Mouse (Mus musculus) adrenal gland, adult 18-20 months (tissue): Measurements from ENCODE around the gene Acot8. TPM values are rescaled to one million over a fixed set of nuclear protein-coding genes. Genes with fewer than 3 reads are reported as not detected.
A peak's percentile ranks its signal among the peaks of the same experiment; 100 is the strongest.

Experiments
- DNase-seq, 2 experiments: peaks; one replicate each; pipeline ENCODE4 v3.0.0; 2021 to 2022; ENCODE audit warnings: low spot score in 2 of 2
- long read RNA-seq, 2 experiments: library from polyadenylated mRNA; stranded (forward); transcript quantifications; one replicate each; pipeline ENCODE4 v2.0.0; 2021
- total RNA-seq, 2 experiments: library from RNA; stranded (reverse); gene quantifications; 1 replicate in 1 of 2; 2 replicates in 1 of 2; pipeline ENCODE4 v1.2.3; 2021

The Acot8 gene
- 10 to 100 TPM; 32.6 to 36.6 TPM for total RNA-seq
- long read RNA-seq, experiment 1, transcript Acot8-202 (6 exons, 1,152 nt): major isoform, 11 of 15 reads
- long read RNA-seq, experiment 1, partial matches to known transcripts: 1 of 15 reads
- long read RNA-seq, experiment 1, other reads (novel, unspliced or antisense): 3 of 15 reads
- long read RNA-seq, experiment 2, transcript Acot8-202 (6 exons, 1,152 nt): major isoform, 39 of 52 reads
- long read RNA-seq, experiment 2, partial matches to known transcripts: 7 of 52 reads
- long read RNA-seq, experiment 2, other reads (novel, unspliced or antisense): 3 of 52 reads

- DNase-seq: peak; percentile 95 to 97
These were observed at the start of gene Acot8, which contains the start of gene Zswim3 for GRCm38 (mm10) chr2:164804533-164805331. TSS of gene Acot8 (minus strand) at chr2:164804882. TSS of gene Zswim3 (plus strand) at chr2:164805098.

- DNase-seq: no peak
These were observed 45.4 kb upstream of the Acot8 start for GRCm38 (mm10) chr2:164850061-164850460.

DNA sequence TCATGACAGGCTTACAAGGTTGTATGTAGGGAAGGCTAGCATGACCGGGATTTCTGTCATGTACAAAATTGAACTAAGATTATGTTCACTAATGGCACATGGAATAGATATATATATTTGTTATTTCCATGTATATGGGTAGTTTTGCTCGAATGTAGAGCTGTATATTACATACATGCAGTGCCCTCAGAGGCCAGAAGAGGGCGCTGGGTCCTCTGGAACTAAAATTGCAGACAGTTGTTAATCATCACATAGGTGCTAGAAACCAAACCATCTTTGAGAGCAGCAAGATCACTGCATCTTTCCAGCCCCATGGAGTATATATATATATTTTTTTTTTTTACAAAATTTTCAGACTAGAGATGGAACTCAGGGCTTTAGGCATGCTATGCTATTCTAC, 41.1 kb upstream of the Acot8 start:
- no peak for DNase-seq

DNA sequence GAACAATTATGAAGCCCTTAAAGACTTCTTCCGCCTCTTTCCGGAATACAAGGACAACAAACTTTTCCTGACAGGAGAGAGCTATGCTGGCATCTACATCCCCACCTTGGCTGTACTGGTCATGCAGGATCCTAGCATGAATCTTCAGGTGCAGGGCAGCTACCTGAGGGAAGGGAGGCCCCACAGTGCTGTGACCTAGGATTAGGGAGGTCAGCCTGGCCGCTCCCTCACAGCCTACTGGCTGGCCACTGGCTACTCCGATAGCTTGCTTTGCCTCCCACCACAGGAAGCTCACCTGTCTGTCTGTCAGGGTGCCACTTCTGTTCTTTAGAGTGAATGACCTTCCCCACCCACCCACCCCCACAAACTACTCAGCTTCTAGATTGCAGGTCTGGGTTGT, 30.5 kb upstream of the Acot8 start:
- DNase-seq: no peak

DNA sequence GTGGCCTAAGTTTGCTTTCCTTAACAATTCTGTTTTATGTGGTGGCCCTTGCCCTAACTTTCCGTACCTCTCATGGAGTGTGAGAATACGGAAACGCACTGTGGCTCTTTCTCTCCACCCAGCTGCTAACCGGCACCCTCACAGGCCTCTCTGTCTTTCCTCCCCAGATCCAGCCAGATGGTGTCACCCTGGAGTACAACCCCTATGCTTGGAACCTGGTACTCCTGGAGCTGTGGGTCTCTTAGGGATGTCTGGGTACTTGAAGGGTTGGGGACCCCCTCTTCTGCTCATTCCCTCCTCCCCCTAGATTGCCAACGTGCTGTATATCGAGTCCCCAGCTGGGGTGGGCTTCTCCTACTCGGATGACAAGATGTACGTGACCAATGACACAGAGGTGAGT, 29.8 kb upstream of the Acot8 start:
- no peak for DNase-seq

DNA sequence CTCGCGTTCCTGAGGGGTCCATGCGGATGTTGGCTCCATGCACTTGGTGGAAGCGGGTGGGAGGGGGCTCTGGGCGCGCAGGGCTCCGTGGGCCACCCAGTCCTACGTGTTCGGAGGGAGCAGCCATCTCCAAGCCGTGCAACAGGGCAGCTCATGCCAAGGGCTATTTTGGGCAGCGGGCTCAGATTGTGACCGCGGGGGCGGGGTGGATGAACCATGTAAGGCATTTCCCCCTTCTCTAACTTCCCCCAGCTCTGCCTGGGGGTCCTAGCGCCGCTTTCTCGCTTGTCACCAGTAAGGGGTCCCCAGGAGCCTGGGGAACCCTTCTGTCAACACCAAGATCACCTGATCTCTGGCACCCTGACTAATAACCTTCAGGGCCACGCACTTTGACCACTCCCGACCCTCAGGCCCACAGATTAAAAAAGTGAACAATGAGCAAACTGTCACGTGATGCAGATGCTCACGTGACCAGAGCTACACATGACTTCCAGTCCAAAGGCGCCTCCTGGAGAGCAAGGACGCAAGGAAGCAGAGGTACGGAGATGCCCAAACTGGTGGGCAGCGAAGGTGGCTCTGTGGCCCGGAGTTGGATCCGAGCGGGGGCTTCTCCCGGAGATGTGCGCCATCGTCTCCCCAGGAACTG, 28.8 kb upstream of the Acot8 start, which contains the start of gene Neurl2:
Gene Neurl2, minus strand, starts transcription at position 143 of the 646 bp plus-strand sequence.
- DNase-seq: peak; percentile 82 to 83

- peak; percentile 70 to 75 for DNase-seq
These were observed 28.1 kb upstream of the Acot8 start, which contains the start of gene Ctsa for GRCm38 (mm10) chr2:164832748-164833301. TSS of gene Ctsa (plus strand) at chr2:164832873.

- no peak for DNase-seq
These were observed 27.5 kb upstream of the Acot8 start for GRCm38 (mm10) chr2:164832032-164832747.

- DNase-seq: no peak
These were observed 26.3 kb upstream of the Acot8 start for GRCm38 (mm10) chr2:164831029-164831428.

DNA sequence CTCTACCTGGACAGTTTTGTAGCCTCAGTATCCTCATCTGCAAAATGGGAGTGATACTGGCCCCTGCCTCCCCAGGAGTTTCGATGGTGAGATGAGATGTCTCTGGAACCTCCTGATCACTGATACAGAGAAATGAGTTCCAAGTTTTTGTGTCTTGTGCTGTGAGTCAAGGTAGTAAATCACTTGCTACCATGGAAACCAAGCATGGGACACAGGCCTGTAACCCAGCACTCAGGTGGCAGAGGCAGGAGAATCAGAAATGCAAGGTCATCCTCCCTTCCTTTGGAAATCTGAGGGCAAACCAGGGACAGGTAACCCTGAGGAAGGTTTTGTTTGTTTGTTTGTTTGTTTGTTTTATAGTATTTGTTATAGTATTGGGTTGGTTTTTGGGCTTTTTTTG, 24.4 kb upstream of the Acot8 start:
- no peak for DNase-seq

- DNase-seq: no peak
These were observed 23.8 kb upstream of the Acot8 start, which contains the start of gene Spata25 for GRCm38 (mm10) chr2:164828437-164828836. TSS of gene Spata25 (minus strand) at chr2:164828537.

- DNase-seq: no peak
These were observed 22.6 kb upstream of the Acot8 start for GRCm38 (mm10) chr2:164827146-164827850.

DNA sequence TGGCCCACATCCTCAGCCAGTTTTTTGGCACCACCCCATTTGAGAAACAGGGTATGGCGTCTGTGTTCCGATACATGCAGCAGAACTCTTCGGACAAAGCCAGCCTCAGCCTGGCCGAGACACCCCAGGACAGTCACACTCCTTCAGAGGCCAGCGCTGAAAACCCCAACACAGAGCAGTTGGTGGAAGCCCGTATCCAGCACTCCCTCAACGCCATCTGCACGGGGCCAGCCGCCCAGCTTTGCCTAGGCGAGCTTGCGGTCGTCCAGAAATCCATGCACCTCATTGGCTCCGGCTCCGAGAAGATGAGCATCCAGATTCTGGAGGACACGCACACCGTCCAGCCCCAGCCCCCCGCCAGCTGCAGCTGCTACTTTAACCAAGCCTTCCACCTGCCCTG, 20.8 kb upstream of the Acot8 start:
- no peak for DNase-seq

GRCm38 (mm10) chr2:164823969-164824368, 19.3 kb upstream of the Acot8 start:
- no peak for DNase-seq

GRCm38 (mm10) chr2:164823181-164823585, 18.5 kb upstream of the Acot8 start:
- no peak for DNase-seq

DNA sequence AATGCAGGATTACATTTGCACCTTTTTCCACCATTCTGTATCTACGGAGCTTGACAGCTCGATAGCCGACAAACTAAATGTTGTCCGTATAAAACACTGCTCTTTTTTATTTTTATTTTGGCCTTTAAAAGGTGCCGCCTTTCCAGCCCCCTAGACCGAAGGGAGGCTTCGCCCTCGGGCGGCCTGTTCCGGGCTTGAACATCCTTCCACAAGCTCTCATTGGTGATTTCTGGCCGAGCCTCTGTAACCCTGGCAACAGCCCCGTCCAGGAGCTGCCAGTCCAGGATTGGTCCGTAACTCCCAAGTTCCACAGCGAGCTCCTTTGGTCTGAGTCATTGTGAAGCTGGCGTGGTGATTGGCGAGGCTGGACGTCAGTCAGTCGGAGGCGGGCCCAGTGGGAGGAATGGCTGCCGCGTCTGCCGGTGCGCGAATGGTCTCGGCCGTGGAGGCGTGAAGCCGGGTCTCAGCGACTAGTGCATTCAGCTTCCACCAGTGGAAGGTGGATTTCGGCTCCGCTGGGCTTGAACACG, 18.0 kb upstream of the Acot8 start, which contains the start of gene Zswim1:
Gene Zswim1, plus strand, starts transcription at position 51 of the 530 bp plus-strand sequence.
- peak; percentile 100 for DNase-seq

GRCm38 (mm10) chr2:164821060-164821459, 16.4 kb upstream of the Acot8 start:
- no peak for DNase-seq

DNA sequence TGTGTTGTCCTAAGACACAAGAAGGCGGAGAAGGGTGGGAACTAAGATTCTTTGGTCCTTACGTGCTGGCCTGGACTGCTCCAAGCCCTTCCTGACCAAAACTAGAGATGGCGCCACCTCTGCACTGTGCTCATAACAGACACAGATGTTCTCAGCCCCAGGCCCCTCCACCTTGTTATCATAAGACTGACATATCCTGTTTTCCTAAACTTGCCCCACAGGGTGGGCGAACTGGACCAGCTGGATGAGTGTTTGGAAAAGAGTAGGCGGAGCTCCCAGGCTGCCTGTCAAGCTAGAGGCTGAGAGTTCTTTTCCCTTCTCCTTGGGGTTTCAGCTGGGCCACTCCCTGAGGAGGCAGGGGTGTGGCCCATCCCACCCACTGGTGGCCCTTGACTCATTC, 13.0 kb upstream of the Acot8 start:
- no peak for DNase-seq

- DNase-seq: no peak
These were observed 12.5 kb upstream of the Acot8 start for GRCm38 (mm10) chr2:164817206-164817605.

DNA sequence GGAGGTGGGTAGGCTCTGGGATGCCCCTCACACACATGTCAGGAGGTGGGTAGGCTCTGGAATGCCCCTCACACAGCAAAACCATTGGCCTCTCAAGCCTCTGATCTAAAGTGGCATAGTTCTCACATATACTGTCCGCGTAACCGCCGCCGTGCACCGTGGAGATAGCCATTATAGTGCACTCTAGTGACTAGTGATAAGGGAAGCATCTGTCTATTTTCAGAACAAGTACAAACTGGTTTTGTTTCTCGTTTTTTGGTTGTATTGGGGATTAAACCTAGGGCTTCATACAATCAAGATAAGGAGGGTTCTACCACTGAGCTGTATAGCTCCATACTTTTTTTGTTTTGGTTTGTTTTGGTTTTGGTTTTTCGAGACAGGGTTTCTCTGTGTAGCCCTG, 11.1 kb upstream of the Acot8 start:
- no peak for DNase-seq
